Mouse (Mus musculus) left cerebral cortex, adult 8-10 months (tissue): Measurements from ENCODE around the gene Scaf8. TPM values are rescaled to one million over a fixed set of nuclear protein-coding genes. Genes with fewer than 3 reads are reported as not detected.

Source experiments
- total RNA-seq, 4 experiments: library from RNA; stranded (reverse); gene quantifications; 2 replicates each; pipeline ENCODE4 v1.2.4; 2022

The Scaf8 gene
- total RNA-seq, 4 experiments from 2014 or later = 57.1 to 64.2 (median 58.7) TPM

Other genes with a start within 250 kb of the Scaf8 start
- 10 to 100 TPM; 82.4 to 86.9 (median 83.6) TPM for gene Tiam2, start 211.6 kb downstream of the Scaf8 start, total RNA-seq